Mouse (Mus musculus) ES-Bruce4 (cell line): Measurements from ENCODE around the gene Map2k5.

Experiments used
- CTCF ChIP-seq: IDR thresholded peaks from one replicate; pipeline ENCODE4 v1.8.1; 2011; ENCODE audit warnings: low read depth, low read length
- EP300 ChIP-seq: IDR thresholded peaks from 2 replicates; pipeline ENCODE4 v1.6.1; 2011; ENCODE audit warnings: low read depth, low read length; ENCODE audit not compliant: insufficient read depth
- POLR2A ChIP-seq: IDR thresholded peaks from one replicate; pipeline ENCODE4 v1.8.1; 2011; ENCODE audit warnings: low read length; ENCODE audit not compliant: insufficient read depth

GRCm38 (mm10) chr9:63183864-63184263, 193.8 kb downstream of the Map2k5 start:
- TF ChIP-seq CTCF: no peak
- TF ChIP-seq EP300: no peak
- TF ChIP-seq POLR2A: no peak
